Mouse (Mus musculus) MEL (cell line): ENCODE results near the gene Gdf7. TPM values are rescaled to one million over a fixed set of nuclear protein-coding genes. Genes with fewer than 3 reads are reported as not detected.

ENCODE experiments used
- DNase-seq: peaks from one replicate; pipeline ENCODE4 v3.0.0; 2011; ENCODE audit warnings: low read depth, low spot score
- H3K27ac ChIP-seq: 2 replicates; pipeline ENCODE4 v1.5.1; 2012; ENCODE audit warnings: low read depth, mild to moderate bottlenecking, control low read depth, low read length, moderate library complexity; ENCODE audit not compliant: control insufficient read depth
- H3K27me3 ChIP-seq, 2 experiments: fragments of 150-350 bp in 1 of 2; sonication (generic) in 1 of 2; 2 replicates each; pipeline ENCODE4 v1.6.1; 2012; ENCODE audit warnings: low read length in 2 of 2, mild to moderate bottlenecking in 2 of 2, improper control_type of control experiment in 1 of 2, moderate library complexity in 1 of 2; ENCODE audit not compliant: insufficient read depth in 2 of 2, control insufficient read depth in 1 of 2
- H3K36me3 ChIP-seq, 2 experiments: 2 replicates each; pipeline ENCODE4 v1.6.1; 2012 to 2014; ENCODE audit warnings: low read length in 2 of 2, improper control_type of control experiment in 1 of 2, inconsistent platforms in 1 of 2, mild to moderate bottlenecking in 1 of 2; ENCODE audit not compliant: insufficient read depth in 2 of 2, control insufficient read depth in 1 of 2
- H3K4me1 ChIP-seq, 2 experiments: fragments of 150-350 bp in 1 of 2; sonication (generic) in 1 of 2; 2 replicates each; pipeline ENCODE4 v1.6.1; 2012; ENCODE audit warnings: low read length in 2 of 2, improper control_type of control experiment in 1 of 2, mild to moderate bottlenecking in 1 of 2; ENCODE audit not compliant: insufficient read depth in 2 of 2, control insufficient read depth in 1 of 2
- H3K4me3 ChIP-seq, 2 experiments: fragments of 150-350 bp in 1 of 2; sonication (generic) in 1 of 2; 2 replicates each; pipeline ENCODE4 v1.5.1; 2012; ENCODE audit warnings: low read depth in 2 of 2, low read length in 2 of 2, mild to moderate bottlenecking in 2 of 2, moderate library complexity in 2 of 2, control low read depth in 1 of 2, improper control_type of control experiment in 1 of 2; ENCODE audit not compliant: control insufficient read depth in 1 of 2, insufficient read depth in 1 of 2
- H3K79me2 ChIP-seq: 2 replicates; pipeline ENCODE4 v1.6.1; 2012; ENCODE audit warnings: mild to moderate bottlenecking, low read length, moderate library complexity; ENCODE audit not compliant: control insufficient read depth, poor library complexity, insufficient read depth
- H3K9ac ChIP-seq: 2 replicates; pipeline ENCODE4 v1.6.1; 2012; ENCODE audit warnings: low read depth, mild to moderate bottlenecking, control low read depth, low read length, moderate library complexity; ENCODE audit not compliant: control insufficient read depth, poor library complexity, severe bottlenecking
- H3K9me3 ChIP-seq: fragments of 150-350 bp; sonication (generic); replicated peaks from 2 replicates; pipeline ENCODE4 v1.6.1; 2012; ENCODE audit warnings: mild to moderate bottlenecking, low read length, improper control_type of control experiment, moderate library complexity; ENCODE audit not compliant: insufficient read depth
- BHLHE40 ChIP-seq: IDR thresholded peaks from 2 replicates; pipeline ENCODE4 v1.6.1; 2012; ENCODE audit warnings: low read depth, mild to moderate bottlenecking, inconsistent platforms, low read length, improper control_type of control experiment, borderline replicate concordance
- CHD1 ChIP-seq: IDR thresholded peaks from 2 replicates; pipeline ENCODE4 v1.6.1; 2012; ENCODE audit warnings: low read depth, mild to moderate bottlenecking, inconsistent platforms, low read length, improper control_type of control experiment
- CTCF ChIP-seq, 3 experiments: IDR thresholded peaks in 2 of 3; conservative IDR thresholded peaks in 1 of 3; 2 replicates each; pipeline ENCODE4 v1.5.1; 2011 to 2012; ENCODE audit warnings: low read length in 3 of 3, low read depth in 2 of 3, mild to moderate bottlenecking in 2 of 3, improper control_type of control experiment in 1 of 3, inconsistent platforms in 1 of 3, mixed read lengths in 1 of 3, moderate library complexity in 1 of 3; ENCODE audit not compliant: control insufficient read depth in 1 of 3, insufficient read depth in 1 of 3, poor library complexity in 1 of 3, severe bottlenecking in 1 of 3
- GABPA ChIP-seq: IDR thresholded peaks from 2 replicates; pipeline ENCODE4 v1.6.1; 2012; ENCODE audit warnings: low read depth, mild to moderate bottlenecking, inconsistent platforms, low read length, improper control_type of control experiment, moderate library complexity
- HCFC1 ChIP-seq: IDR thresholded peaks from 2 replicates; pipeline ENCODE4 v1.6.1; 2012; ENCODE audit warnings: low read depth, mild to moderate bottlenecking, inconsistent platforms, low read length, improper control_type of control experiment, moderate library complexity
- KAT2A ChIP-seq: conservative IDR thresholded peaks from 2 replicates; pipeline ENCODE4 v1.6.1; 2012; ENCODE audit warnings: low read depth, low read length, improper control_type of control experiment, inconsistent platforms
- MAFK ChIP-seq: IDR thresholded peaks from 2 replicates; pipeline ENCODE4 v1.6.1; 2011; ENCODE audit warnings: low read depth, mild to moderate bottlenecking, low read length, improper control_type of control experiment, borderline replicate concordance
- MAX ChIP-seq: IDR thresholded peaks from 2 replicates; pipeline ENCODE4 v1.6.1; 2011; ENCODE audit warnings: low read length, improper control_type of control experiment
- MAZ ChIP-seq: IDR thresholded peaks from 2 replicates; pipeline ENCODE4 v1.6.1; 2012; ENCODE audit warnings: low read depth, mild to moderate bottlenecking, inconsistent platforms, low read length, improper control_type of control experiment
- MXI1 ChIP-seq: IDR thresholded peaks from 2 replicates; pipeline ENCODE4 v1.6.1; 2011; ENCODE audit warnings: mild to moderate bottlenecking, low read depth, low read length, improper control_type of control experiment
- MYC ChIP-seq: IDR thresholded peaks from 2 replicates; pipeline ENCODE4 v1.6.1; 2011; ENCODE audit warnings: low read depth, mild to moderate bottlenecking, low read length, improper control_type of control experiment, moderate library complexity
- NELFE ChIP-seq: IDR thresholded peaks from 2 replicates; pipeline ENCODE4 v1.6.1; 2011; ENCODE audit warnings: low read depth, low read length, improper control_type of control experiment
- NRF1 ChIP-seq: IDR thresholded peaks from 2 replicates; pipeline ENCODE4 v1.6.1; 2014; ENCODE audit warnings: low read depth, mild to moderate bottlenecking, inconsistent platforms, low read length, improper control_type of control experiment, moderate library complexity; ENCODE audit not compliant: poor library complexity, insufficient read depth, severe bottlenecking
- POLR2AphosphoS2 ChIP-seq: IDR thresholded peaks from 2 replicates; pipeline ENCODE4 v1.6.1; 2011; ENCODE audit warnings: low read length, improper control_type of control experiment
- RCOR1 ChIP-seq: IDR thresholded peaks from 2 replicates; pipeline ENCODE4 v1.6.1; 2012; ENCODE audit warnings: low read depth, mild to moderate bottlenecking, inconsistent platforms, low read length, improper control_type of control experiment
- SMC3 ChIP-seq: IDR thresholded peaks from 2 replicates; pipeline ENCODE4 v1.6.1; 2011; ENCODE audit warnings: low read depth, low read length, improper control_type of control experiment
- TBP ChIP-seq: IDR thresholded peaks from 2 replicates; pipeline ENCODE4 v1.8.0; 2011; ENCODE audit warnings: low read depth, low read length, improper control_type of control experiment
- TCF12 ChIP-seq: IDR thresholded peaks from 2 replicates; pipeline ENCODE4 v1.6.1; 2014; ENCODE audit warnings: low read depth, mild to moderate bottlenecking, inconsistent platforms, low read length, improper control_type of control experiment, moderate library complexity
- USF1 ChIP-seq: IDR thresholded peaks from 2 replicates; pipeline ENCODE4 v1.6.1; 2014; ENCODE audit warnings: low read depth, mild to moderate bottlenecking, inconsistent platforms, low read length, improper control_type of control experiment, moderate library complexity
- USF2 ChIP-seq, 2 experiments: IDR thresholded peaks; 2 replicates each; pipeline ENCODE4 v1.6.1; 2011 to 2012; ENCODE audit warnings: improper control_type of control experiment in 2 of 2, low read length in 2 of 2, borderline replicate concordance in 1 of 2, inconsistent platforms in 1 of 2, low read depth in 1 of 2, mild to moderate bottlenecking in 1 of 2; ENCODE audit not compliant: insufficient read depth in 1 of 2
- ZC3H11A ChIP-seq: IDR thresholded peaks from 2 replicates; pipeline ENCODE4 v1.6.1; 2012; ENCODE audit warnings: low read depth, mild to moderate bottlenecking, inconsistent platforms, low read length, improper control_type of control experiment
- ZKSCAN1 ChIP-seq: IDR thresholded peaks from 2 replicates; pipeline ENCODE4 v1.6.1; 2012; ENCODE audit warnings: low read depth, mild to moderate bottlenecking, inconsistent platforms, low read length, improper control_type of control experiment, moderate library complexity
- polyA plus RNA-seq, 2 experiments: library from polyadenylated mRNA; stranded (reverse) in 1 of 2; unstranded in 1 of 2; fragments of >175 nt in 1 of 2; fragments of >200 nt in 1 of 2; gene quantifications; 2 replicates each; pipeline versions ENCODE4 v1.2.1 to v1.2.4; 2012; ENCODE audit warnings: low replicate concordance in 2 of 2, low read depth in 1 of 2; ENCODE audit not compliant: insufficient read length in 2 of 2, insufficient read depth in 1 of 2, missing spikeins in 1 of 2
- total RNA-seq: library from RNA; depleted of rRNA; stranded (reverse); fragments of 300-350 nt; gene quantifications from 2 replicates; pipeline ENCODE4 v1.2.3, GENCODE M21; 2012

The Gdf7 gene
- total and polyA plus RNA-seq, 3 experiments, result not detected

DNA sequence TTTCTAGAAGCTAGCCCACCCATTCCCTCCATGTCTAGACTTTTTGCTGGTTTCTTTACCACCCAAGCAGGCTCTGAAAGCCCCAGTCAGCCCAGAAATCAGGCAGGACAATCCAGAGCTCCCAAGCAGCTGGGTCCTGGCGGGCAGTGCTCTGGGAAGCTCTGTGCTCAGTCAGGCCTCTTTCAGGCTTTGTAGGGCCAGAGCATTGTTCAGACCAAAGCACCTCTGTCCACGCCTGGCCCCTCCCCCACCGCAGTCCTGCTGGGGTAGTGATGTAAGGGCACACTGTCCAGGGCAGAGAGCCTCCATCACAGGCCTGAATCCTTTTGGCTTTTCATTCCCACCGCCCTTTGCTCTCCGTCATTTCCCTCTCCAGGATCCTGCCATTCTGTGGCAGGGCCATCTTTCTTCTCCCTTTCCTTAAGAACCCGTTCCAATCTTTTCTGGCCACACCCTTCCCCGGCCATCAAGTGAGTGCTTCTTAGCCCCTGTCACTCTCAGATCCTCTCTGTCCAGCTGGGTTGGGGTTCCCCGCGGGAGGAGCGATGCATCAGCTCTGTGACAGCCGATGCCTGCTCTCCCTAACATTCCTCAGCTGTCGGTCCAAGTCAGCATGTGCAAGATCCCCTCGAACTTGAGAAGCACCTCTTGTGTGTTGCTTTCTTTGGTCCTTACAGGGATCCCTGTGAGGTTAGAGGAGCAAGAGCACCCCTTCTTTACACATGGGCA is 38.0 kb upstream of the Gdf7 start:
- no peaks in the 10 kb centered on the region for H3K79me2 ChIP-seq
- DNase-seq, result no peak
- no peak overlapping the region for H3K4me3 ChIP-seq
- H3K27me3 ChIP-seq, result no peaks in the 10 kb centered on the region
- no peaks in the 10 kb centered on the region for H3K4me1 ChIP-seq
- H3K27ac ChIP-seq, result no peak overlapping the region
- H3K36me3 ChIP-seq, result no peaks in the 10 kb centered on the region
- TF ChIP-seq USF2 (IDR thresholded peaks at IDR 0.05; ENCODE audit: borderline replicate concordance in 1 of 2, insufficient read depth in 1 of 2, low read depth in 1 of 2, low read length in 2 of 2) (no peak), USF1 (no peak), RCOR1 (no peak), MYC (no peak), POLR2AphosphoS2 (no peak), TBP (no peak), KAT2A (no peak), ZC3H11A (no peak), MAX (no peak)
- no peak overlapping the region for H3K9ac ChIP-seq
- no peaks in the 10 kb centered on the region for H3K9me3 ChIP-seq

DNA sequence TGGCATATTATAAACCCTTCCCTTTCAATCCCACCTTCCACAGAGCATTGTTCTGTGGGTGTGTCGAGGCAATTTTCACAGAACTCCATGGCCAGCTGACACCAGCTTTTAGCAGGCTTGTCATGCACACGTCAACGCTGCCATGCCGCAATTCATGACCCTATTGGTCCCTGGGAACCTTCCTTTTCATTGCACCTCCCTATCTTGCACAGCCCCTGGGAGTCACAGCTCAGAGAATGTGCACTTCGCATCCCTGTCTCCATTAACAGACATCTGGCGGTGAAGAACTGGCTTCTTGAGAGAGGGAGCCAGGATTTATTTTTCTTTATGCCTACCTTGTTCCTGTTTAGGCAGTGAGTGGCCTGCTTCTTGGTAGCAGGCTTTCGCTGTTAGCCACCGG is 37.2 kb upstream of the Gdf7 start:
- Histone ChIP-seq H3K9ac (no peak overlapping the region), H3K27ac (no peak overlapping the region), H3K4me1 (no peaks in the 10 kb centered on the region), H3K9me3 (no peaks in the 10 kb centered on the region), H3K4me3 (no peak overlapping the region), H3K27me3 (no peaks in the 10 kb centered on the region), H3K36me3 (no peaks in the 10 kb centered on the region), H3K79me2 (no peaks in the 10 kb centered on the region)
- TF ChIP-seq TBP (no peak), MXI1 (no peak), NELFE (no peak), TCF12 (no peak)
- no peak for DNase-seq

DNA sequence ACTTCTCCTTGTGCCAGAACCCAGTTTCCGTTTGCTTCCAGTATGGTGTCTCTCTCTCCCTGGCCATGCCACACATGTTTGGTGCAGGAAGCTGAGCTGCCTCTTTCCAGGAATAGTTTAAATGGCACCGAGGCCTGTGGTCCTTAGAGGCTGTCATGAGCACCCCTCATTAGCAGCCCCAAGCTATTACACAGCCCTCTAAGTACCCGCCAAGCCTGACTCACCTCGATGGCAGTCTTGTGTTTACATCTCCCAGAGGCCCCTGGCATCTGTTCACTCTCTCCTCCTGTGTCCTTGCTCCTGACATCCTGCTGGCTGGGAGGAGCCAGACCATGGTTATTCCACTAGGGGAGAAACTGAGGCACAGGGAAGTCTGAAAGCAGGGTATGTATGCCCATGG is 36.7 kb upstream of the Gdf7 start:
- Histone ChIP-seq H3K27ac (no peak overlapping the region), H3K9ac (no peak overlapping the region), H3K36me3 (no peaks in the 10 kb centered on the region), H3K9me3 (no peaks in the 10 kb centered on the region), H3K79me2 (no peaks in the 10 kb centered on the region), H3K27me3 (no peaks in the 10 kb centered on the region), H3K4me1 (no peaks in the 10 kb centered on the region), H3K4me3 (no peak overlapping the region)
- no peak for TF ChIP-seq MAZ
- no peak for TF ChIP-seq CTCF (IDR thresholded peaks at IDR 0.05 in 2 of 3, conservative IDR thresholded peaks at IDR 0.05 in 1 of 3; ENCODE audit: control insufficient read depth in 1 of 3, insufficient read depth in 1 of 3, low read depth in 2 of 3, low read length in 3 of 3, poor library complexity in 1 of 3, severe bottlenecking in 1 of 3)
- no peak for TF ChIP-seq GABPA
- TF ChIP-seq HCFC1, result no peak
- no peak for TF ChIP-seq ZKSCAN1
- TF ChIP-seq CHD1, result no peak
- no peak for TF ChIP-seq MXI1
- TF ChIP-seq MAFK, result no peak
- no peak for TF ChIP-seq NRF1
- no peak for TF ChIP-seq TBP
- TF ChIP-seq BHLHE40, result no peak
- TF ChIP-seq SMC3, result no peak
- DNase-seq, result no peak
